Mouse (Mus musculus): ENCODE measurements around the gene Hist2h2aa1. TPM values are rescaled to one million over a fixed set of nuclear protein-coding genes. Genes with fewer than 3 reads are reported as not detected.
"Not testable (repeated sequence)": the region's sequence is repeated elsewhere in the genome, so short reads cannot be mapped to it uniquely, and the experiment has no call there.

Gene Hist2h2aa1
- not detected for polyA plus RNA-seq (2012; fragmentation: generic; extraction: Trizol)
- long read RNA-seq, experiment 1, transcript Hist2h2aa1-201 (1 exons, 586 nt), result major isoform, 6 of 6 reads
- long read RNA-seq, experiment 1, partial matches to known transcripts, result 0 of 6 reads
- long read RNA-seq, experiment 1, other reads (novel, unspliced or antisense), result 0 of 6 reads
- long read RNA-seq, experiment 2, result 0 reads

DNA sequence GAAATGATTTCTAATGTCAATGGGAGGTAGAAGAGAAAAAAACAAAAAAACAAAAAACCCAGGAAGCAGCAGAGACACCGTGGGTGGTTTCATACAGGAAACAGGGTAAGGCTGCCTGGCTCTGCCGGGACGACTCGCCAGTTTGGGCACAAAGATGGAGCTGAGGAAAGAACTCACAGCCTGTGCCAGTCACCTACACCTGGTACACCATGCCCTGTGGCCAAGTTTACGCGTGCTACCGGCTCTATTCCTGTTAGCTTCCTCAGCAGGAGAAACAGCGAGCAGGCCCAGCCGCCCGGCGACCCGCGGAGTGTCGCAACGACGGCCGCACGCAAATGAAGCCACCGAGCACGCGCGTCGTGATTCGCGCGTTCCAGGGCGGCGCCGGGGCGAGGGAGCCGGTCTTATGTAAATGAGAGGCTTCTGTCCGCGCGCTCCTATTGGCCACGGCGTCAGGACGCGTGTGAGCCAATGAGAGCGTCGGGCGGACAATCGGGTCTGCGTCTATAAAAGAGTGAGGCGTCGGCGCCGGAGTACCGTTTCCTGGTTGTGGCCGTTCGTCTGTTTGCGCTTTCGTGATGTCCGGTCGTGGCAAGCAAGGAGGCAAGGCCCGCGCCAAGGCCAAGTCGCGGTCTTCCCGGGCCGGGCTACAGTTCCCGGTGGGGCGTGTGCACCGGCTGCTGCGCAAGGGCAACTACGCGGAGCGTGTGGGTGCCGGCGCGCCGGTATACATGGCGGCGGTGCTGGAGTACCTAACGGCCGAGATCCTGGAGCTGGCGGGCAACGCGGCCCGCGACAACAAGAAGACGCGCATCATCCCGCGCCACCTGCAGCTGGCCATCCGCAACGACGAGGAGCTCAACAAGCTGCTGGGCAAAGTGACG lies at the start of gene Hist2h2aa1:
Hist2h2aa1 (plus strand) TSS at position 495 of the 884 bp plus-strand sequence.
- not testable (repeated sequence) for H3K79me3 ChIP-seq (ENCODE audit: low read depth); H3K79me2 ChIP-seq (ENCODE audit: control insufficient read depth, insufficient read depth); H3K36me3 ChIP-seq (ENCODE audit: control insufficient read depth, insufficient read depth); H3K27me3 ChIP-seq (ENCODE audit: control insufficient read depth, insufficient read depth, insufficient read length)
- peak; percentile 71 for TF ChIP-seq CEBPB (IDR thresholded peaks at IDR 0.05; ENCODE audit: low read depth)
- H3ac ChIP-seq (ENCODE audit: control insufficient read depth, insufficient read length, low read depth), result peak within 1 kb of the TSS; percentile 91
- H3K4me3 ChIP-seq (ENCODE audit: insufficient read depth, poor library complexity, severe bottlenecking), result peak within 1 kb of the TSS; percentile 18

DNA sequence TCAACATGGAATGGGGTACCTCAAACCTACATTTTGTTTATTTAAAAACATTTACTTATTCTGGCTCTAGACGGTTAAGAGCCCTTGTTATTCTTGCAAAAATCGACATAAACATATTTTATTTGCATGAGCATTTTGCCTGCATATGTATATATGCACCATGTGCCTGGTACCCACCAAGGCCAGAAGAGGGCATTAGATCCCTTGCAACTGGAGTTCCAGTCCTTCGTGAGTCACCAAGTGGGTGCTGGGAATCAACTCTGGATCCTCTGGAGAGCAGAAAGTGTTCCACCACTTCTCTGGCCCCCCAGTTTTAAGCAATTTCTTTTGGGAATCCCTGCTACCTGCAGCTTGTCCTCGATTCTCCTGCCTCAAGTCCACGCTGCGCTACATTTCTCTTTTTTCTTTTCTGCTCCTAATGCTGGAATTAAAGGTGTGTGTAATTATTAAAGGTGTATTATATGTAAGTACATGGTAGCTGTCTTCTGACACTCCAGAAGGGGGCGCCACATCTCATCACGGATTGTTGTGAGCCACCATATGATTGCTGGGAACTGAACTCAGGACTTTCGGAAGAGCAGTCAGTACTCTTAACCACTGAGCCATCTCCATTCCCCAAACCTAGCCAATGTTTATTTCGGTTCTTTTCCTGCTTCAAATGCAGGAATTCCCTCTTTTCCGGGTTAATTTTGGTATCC lies 49.5 kb upstream of the Hist2h2aa1 start:
- Histone ChIP-seq H3K36me3 (ENCODE audit: control insufficient read depth, insufficient read depth) (no peaks in the 10 kb centered on the region), H3K4me3 (ENCODE audit: insufficient read depth, poor library complexity, severe bottlenecking) (no peak overlapping the region), H3ac (ENCODE audit: control insufficient read depth, insufficient read length, low read depth) (no peak overlapping the region), H3K27me3 (ENCODE audit: control insufficient read depth, insufficient read depth, insufficient read length) (no peaks in the 10 kb centered on the region), H3K79me2 (ENCODE audit: control insufficient read depth, insufficient read depth) (peaks cover 7% of the 10 kb centered on the region), H3K79me3 (ENCODE audit: low read depth) (no peaks in the 10 kb centered on the region)
- no peak for TF ChIP-seq CEBPB (IDR thresholded peaks at IDR 0.05; ENCODE audit: low read depth)
- no peak for TF ChIP-seq USF1 (IDR thresholded peaks at IDR 0.05; ENCODE audit: low read depth)
- no peak for TF ChIP-seq FOSL1 (IDR thresholded peaks at IDR 0.05; ENCODE audit: insufficient read depth, low read length, poor library complexity, severe bottlenecking)

DNA sequence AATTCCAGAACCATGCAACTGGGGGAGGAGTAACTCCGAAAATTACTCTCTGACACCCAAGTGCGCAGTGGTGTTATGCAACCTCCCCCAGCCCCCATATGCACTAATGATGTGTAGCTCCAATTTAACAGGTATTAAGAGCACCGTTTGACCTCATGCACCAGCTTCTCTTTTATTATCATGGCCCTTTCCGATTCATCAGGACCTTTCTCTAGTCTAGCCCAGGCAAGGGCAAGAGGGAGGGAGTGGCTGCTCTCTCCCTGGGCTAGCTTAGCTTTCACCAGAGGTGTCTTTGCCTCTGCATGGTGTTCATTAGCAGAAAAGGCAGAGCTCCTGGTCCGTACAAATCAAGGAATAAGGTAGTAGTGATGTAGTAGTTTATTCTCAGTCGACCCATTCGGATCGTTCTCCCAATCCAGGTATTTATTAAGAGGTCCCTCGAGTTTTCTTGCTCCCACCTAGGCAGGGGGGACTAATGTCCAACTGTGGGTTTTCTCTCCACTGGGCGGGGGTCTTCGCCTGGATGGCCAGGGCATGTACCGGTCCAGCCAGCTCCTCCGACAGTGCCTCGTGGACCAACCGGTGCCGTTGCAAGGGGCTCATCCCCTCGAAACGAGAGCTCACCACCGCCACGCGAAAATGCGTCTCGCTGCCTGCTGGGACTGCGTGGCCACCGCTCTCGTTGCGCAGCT lies 48.7 kb upstream of the Hist2h2aa1 start:
- H3K79me2 ChIP-seq (ENCODE audit: control insufficient read depth, insufficient read depth), result peaks cover 7% of the 10 kb centered on the region
- TF ChIP-seq MYOD1 (IDR thresholded peaks at IDR 0.05; ENCODE audit: control insufficient read depth, insufficient read length, low read depth), result no peak
- TF ChIP-seq USF1 (IDR thresholded peaks at IDR 0.05; ENCODE audit: low read depth), result no peak
- no peak for TF ChIP-seq MAX (IDR thresholded peaks at IDR 0.05)
- TF ChIP-seq MYOG (IDR thresholded peaks at IDR 0.05; ENCODE audit: control insufficient read depth, extremely low read depth, insufficient read length), result no peak
- TF ChIP-seq FOSL1 (IDR thresholded peaks at IDR 0.05; ENCODE audit: insufficient read depth, low read length, poor library complexity, severe bottlenecking), result no peak
- no peak for TF ChIP-seq CEBPB (IDR thresholded peaks at IDR 0.05; ENCODE audit: low read depth)
- no peak for TF ChIP-seq CTCF (IDR thresholded peaks at IDR 0.05; ENCODE audit: control insufficient read depth, insufficient read depth, insufficient read length)
- H3K4me3 ChIP-seq (ENCODE audit: insufficient read depth, poor library complexity, severe bottlenecking), result peak overlapping the region; percentile 47
- H3K27me3 ChIP-seq (ENCODE audit: control insufficient read depth, insufficient read depth, insufficient read length), result no peaks in the 10 kb centered on the region
- H3K36me3 ChIP-seq (ENCODE audit: control insufficient read depth, insufficient read depth), result no peaks in the 10 kb centered on the region
- H3K79me3 ChIP-seq (ENCODE audit: low read depth), result no peaks in the 10 kb centered on the region
- peak overlapping the region; percentile 97 for H3ac ChIP-seq (ENCODE audit: control insufficient read depth, insufficient read length, low read depth)

DNA sequence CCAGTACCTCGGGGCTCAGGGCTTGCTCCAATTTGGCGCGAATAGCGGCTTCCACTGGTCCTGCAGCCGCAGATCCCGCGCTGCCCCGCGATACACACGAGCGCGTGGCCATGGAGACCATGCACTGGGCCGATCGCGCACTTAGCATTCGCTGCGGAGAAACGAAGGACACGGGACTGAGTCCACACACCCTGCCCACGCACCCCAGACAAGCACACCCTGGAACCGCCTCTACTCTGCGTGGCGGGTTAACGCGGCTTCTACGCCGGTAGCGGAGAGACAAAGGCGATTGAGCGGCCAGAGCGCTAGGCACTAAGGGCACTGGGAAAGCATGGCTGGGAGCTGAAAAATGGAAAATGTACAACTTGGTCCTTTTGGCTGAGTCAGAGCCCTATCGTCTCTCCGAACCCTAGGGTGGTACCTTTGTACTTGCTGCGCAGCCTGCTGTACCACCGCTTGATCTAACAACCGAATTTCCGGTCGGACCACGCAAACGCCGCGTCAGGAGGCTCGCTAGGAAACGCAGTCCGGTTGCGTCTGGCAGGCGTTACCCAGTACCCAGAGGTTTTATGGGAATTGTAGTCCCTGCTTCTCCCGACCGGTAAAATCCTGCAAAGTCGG lies 48.1 kb upstream of the Hist2h2aa1 start:
- Histone ChIP-seq H3K79me3 (ENCODE audit: low read depth) (no peaks in the 10 kb centered on the region), H3ac (ENCODE audit: control insufficient read depth, insufficient read length, low read depth) (peak overlapping the region; percentile 97), H3K27me3 (ENCODE audit: control insufficient read depth, insufficient read depth, insufficient read length) (no peaks in the 10 kb centered on the region), H3K79me2 (ENCODE audit: control insufficient read depth, insufficient read depth) (peaks cover 7% of the 10 kb centered on the region), H3K4me3 (ENCODE audit: insufficient read depth, poor library complexity, severe bottlenecking) (peak overlapping the region; percentile 47), H3K36me3 (ENCODE audit: control insufficient read depth, insufficient read depth) (no peaks in the 10 kb centered on the region)
- peak; percentile 85 for TF ChIP-seq MAX (IDR thresholded peaks at IDR 0.05)
- TF ChIP-seq CEBPB (IDR thresholded peaks at IDR 0.05; ENCODE audit: low read depth), result no peak
- no peak for TF ChIP-seq MYOG (IDR thresholded peaks at IDR 0.05; ENCODE audit: control insufficient read depth, extremely low read depth, insufficient read length)

DNA sequence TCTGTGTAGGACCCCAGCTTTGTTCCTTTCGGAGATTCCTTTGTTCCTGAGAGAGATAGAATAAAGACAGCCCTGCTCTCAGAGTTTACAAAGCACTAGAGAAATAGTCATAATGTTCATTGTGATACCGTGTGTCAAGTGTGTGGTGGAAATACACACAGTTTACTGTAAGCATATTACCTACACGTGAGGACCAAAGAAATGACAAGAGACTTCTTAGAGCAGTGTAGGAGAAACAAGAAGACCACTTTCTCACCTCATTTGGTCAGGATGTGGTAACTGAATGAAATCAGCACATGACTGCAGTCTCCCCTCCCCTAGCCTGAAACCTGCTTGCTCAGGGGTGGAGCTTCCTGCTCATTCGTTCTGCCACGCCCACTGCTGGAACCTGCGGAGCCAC lies 47.1 kb upstream of the Hist2h2aa1 start:
- Histone ChIP-seq H3K36me3 (ENCODE audit: control insufficient read depth, insufficient read depth) (no peaks in the 10 kb centered on the region), H3ac (ENCODE audit: control insufficient read depth, insufficient read length, low read depth) (no peak overlapping the region), H3K27me3 (ENCODE audit: control insufficient read depth, insufficient read depth, insufficient read length) (no peaks in the 10 kb centered on the region), H3K79me3 (ENCODE audit: low read depth) (no peaks in the 10 kb centered on the region), H3K4me3 (ENCODE audit: insufficient read depth, poor library complexity, severe bottlenecking) (no peak overlapping the region), H3K79me2 (ENCODE audit: control insufficient read depth, insufficient read depth) (peaks cover 7% of the 10 kb centered on the region)
- TF ChIP-seq MYOG (IDR thresholded peaks at IDR 0.05; ENCODE audit: control insufficient read depth, extremely low read depth, insufficient read length) (no peak), FOSL1 (IDR thresholded peaks at IDR 0.05; ENCODE audit: insufficient read depth, low read length, poor library complexity, severe bottlenecking) (no peak), CEBPB (IDR thresholded peaks at IDR 0.05; ENCODE audit: low read depth) (no peak), MYOD1 (IDR thresholded peaks at IDR 0.05; ENCODE audit: control insufficient read depth, insufficient read length, low read depth) (no peak), CTCF (IDR thresholded peaks at IDR 0.05; ENCODE audit: control insufficient read depth, insufficient read depth, insufficient read length) (no peak)

DNA sequence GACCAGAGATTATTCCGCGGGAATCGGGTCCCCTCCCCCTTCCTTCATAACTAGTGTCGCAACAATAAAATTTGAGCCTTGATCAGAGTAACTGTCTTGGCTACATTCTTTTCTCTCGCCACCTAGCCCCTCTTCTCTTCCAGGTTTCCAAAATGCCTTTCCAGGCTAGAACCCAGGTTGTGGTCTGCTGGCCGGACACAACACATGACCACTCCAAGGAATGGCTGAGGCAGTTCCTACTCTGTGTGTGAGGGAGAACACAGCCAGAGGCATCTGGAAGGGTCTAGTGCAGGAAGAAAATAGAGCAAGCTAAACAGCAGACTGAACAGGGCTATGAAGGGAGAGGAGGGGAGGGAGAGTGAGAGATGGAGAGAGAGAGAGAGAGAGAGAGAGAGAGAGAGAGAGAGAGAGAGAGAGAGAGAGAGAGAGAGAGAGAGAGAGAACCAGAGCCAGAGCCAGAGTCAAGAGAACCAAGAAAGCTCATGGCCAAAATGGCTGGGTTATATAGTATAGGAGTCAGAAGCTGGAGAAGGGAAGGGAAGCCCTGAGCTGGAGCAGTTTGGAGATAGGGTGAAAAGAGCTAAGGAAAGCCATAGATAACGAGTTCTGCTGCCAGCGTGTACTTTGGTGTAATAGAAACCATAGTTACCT lies 46.6 kb upstream of the Hist2h2aa1 start:
- H3K79me3 ChIP-seq (ENCODE audit: low read depth); H3K79me2 ChIP-seq (ENCODE audit: control insufficient read depth, insufficient read depth); H3K36me3 ChIP-seq (ENCODE audit: control insufficient read depth, insufficient read depth); H3ac ChIP-seq (ENCODE audit: control insufficient read depth, insufficient read length, low read depth); H3K27me3 ChIP-seq (ENCODE audit: control insufficient read depth, insufficient read depth, insufficient read length); H3K4me3 ChIP-seq (ENCODE audit: insufficient read depth, poor library complexity, severe bottlenecking): not testable (repeated sequence)

All from C2C12 (cell line).